Mouse (Mus musculus) thymus, postnatal 4 days (tissue): ENCODE measurements around the gene Adgre5.
A peak's percentile ranks its signal among the peaks of the same experiment; 100 is the strongest.

Experiments used
- DNase-seq: peaks from one replicate; pipeline ENCODE4 v3.0.0; 2021

Gene Adgre5

GRCm38 (mm10) chr8:83721405-83722025, 19.6 kb downstream of the Adgre5 start:
- no peak for DNase-seq

- DNase-seq, result no peak
These were observed 21.4 kb downstream of the Adgre5 start for GRCm38 (mm10) chr8:83719693-83720092.

- DNase-seq, result no peak
These were observed 22.1 kb downstream of the Adgre5 start for GRCm38 (mm10) chr8:83719048-83719447.

- no peak for DNase-seq
These were observed 24.6 kb downstream of the Adgre5 start for GRCm38 (mm10) chr8:83716563-83716962.

GRCm38 (mm10) chr8:83715771-83716170, 25.4 kb downstream of the Adgre5 start:
- no peak for DNase-seq

GRCm38 (mm10) chr8:83715031-83715690, 26.0 kb downstream of the Adgre5 start, which contains the start of gene Ddx39:
TSS of gene Ddx39 (plus strand) at chr8:83715177.
- DNase-seq, result peak; percentile 93

GRCm38 (mm10) chr8:83714676-83715030, 26.5 kb downstream of the Adgre5 start:
- no peak for DNase-seq

GRCm38 (mm10) chr8:83707554-83707953, 33.6 kb downstream of the Adgre5 start:
- DNase-seq, result no peak

- DNase-seq, result no peak
These were observed 34.7 kb downstream of the Adgre5 start for GRCm38 (mm10) chr8:83706411-83706810.

GRCm38 (mm10) chr8:83703426-83703825, 37.7 kb downstream of the Adgre5 start:
- DNase-seq, result no peak

GRCm38 (mm10) chr8:83700423-83701085, 40.6 kb downstream of the Adgre5 start:
- DNase-seq, result peak; percentile 15

GRCm38 (mm10) chr8:83699566-83699965, 41.6 kb downstream of the Adgre5 start:
- peak; percentile 28 for DNase-seq

GRCm38 (mm10) chr8:83698661-83699453, 42.3 kb downstream of the Adgre5 start, which contains the start of gene Pkn1:
TSS of gene Pkn1 (minus strand) at chr8:83699179.
- peak; percentile 80 for DNase-seq

- peak; percentile 80 for DNase-seq
These were observed 42.9 kb downstream of the Adgre5 start for GRCm38 (mm10) chr8:83698291-83698660.

- peak; percentile 47 for DNase-seq
These were observed 43.5 kb downstream of the Adgre5 start for GRCm38 (mm10) chr8:83697374-83698220.

- DNase-seq, result peak; percentile 74
These were observed 45.6 kb downstream of the Adgre5 start for GRCm38 (mm10) chr8:83695351-83696106.

- no peak for DNase-seq
These were observed 46.6 kb downstream of the Adgre5 start for GRCm38 (mm10) chr8:83694369-83695160.

- DNase-seq, result peak; percentile 62
These were observed 47.4 kb downstream of the Adgre5 start for GRCm38 (mm10) chr8:83693609-83694236.

- DNase-seq, result no peak
These were observed 51.9 kb downstream of the Adgre5 start for GRCm38 (mm10) chr8:83689264-83689663.

- no peak for DNase-seq
These were observed 56.6 kb downstream of the Adgre5 start for GRCm38 (mm10) chr8:83684517-83684916.
